Mouse (Mus musculus) left cerebral cortex, adult 2 months (tissue): ENCODE data around the gene Gm34653. TPM values are rescaled to one million over a fixed set of nuclear protein-coding genes. Genes with fewer than 3 reads are reported as not detected.

Experiments
- DNase-seq, 2 experiments: peaks; one replicate each; pipeline ENCODE4 v3.0.0; 2021 to 2022; ENCODE audit warnings: low spot score in 2 of 2, mixed read lengths in 1 of 2; ENCODE audit errors: extremely low spot score in 1 of 2
- H3K27ac ChIP-seq: fragments of 200-600 bp; 2 replicates; pipeline ENCODE4 v1.8.1; 2022
- H3K4me3 ChIP-seq: fragments of 200-600 bp; 2 replicates; pipeline ENCODE4 v1.8.1; 2022
- CTCF ChIP-seq: fragments of 200-600 bp; IDR thresholded peaks from 2 replicates; pipeline ENCODE4 v1.8.1; 2022; ENCODE audit warnings: antibody characterized with exemption, mild to moderate bottlenecking, moderate library complexity
- intact Hi-C: fragments of 180-260 bp; cut with DNase I; formaldehyde crosslinking; loops from one replicate; pipeline ENCODE4 v1.15.1; 2025
- total RNA-seq, 2 experiments: library from RNA; stranded (reverse); gene quantifications; 2 replicates each; pipeline ENCODE4 v1.2.3; 2021

The Gm34653 gene
- total RNA-seq, 2 experiments from 2014 or later: 0.27 TPM; not detected in 1

DNA sequence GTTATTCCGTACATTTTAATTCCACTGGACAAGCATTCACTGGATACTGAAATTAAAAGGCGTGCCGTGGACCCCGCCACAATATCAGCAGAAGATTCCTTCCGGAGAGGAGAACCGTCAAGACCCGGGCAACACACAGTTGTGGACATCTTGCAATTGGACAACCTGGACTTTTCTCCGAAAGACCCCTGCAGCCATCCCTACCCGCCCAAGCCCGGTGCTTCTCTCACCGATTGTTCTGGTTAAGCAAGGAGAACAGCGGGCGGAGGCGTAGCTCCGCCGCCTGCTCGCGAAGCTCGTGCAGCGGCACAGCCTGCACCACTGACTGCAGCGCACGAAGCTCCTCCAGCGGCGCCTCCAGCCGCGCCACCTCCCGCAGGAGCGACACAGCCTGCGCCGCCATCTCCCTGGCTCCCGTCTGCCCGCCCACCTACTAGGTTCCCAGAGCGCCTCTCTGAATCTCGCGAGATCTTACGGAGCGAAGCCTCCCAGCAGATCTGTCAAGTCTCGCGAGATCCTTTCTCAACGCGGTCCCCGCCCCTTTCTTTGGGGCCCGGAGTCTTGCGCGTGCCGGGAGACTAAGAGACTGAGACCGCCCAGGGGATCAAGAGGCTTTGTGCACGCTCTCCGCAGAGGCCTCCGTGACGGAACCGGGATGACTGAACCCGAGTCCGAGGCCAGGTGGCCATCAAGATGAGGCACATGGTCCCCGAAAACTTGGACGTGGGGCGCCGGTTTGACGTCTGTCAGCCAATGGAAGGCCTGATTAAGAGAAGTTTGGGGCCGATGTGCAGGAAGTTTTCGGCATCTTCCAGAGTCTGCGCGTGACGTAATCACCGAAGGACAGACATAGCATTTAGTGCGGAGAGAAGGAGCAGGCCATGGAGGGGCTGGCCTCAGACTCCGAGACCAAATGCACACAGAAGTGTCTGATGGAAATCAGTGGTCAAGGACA is 38.0 kb downstream of the Gm34653 start:
- H3K4me3 ChIP-seq: peak overlapping the region; percentile 100
- TF ChIP-seq CTCF: no peak
- intact Hi-C loops: loop anchor here (1.0 to 2.0 kb wide), 3 partner anchors 34 to 239 kb away; partner anchors contain the start of genes Cntrl and Fbxw2
- DNase-seq: peak; percentile 88 to 92
- peak overlapping the region; percentile 89 for H3K27ac ChIP-seq

DNA sequence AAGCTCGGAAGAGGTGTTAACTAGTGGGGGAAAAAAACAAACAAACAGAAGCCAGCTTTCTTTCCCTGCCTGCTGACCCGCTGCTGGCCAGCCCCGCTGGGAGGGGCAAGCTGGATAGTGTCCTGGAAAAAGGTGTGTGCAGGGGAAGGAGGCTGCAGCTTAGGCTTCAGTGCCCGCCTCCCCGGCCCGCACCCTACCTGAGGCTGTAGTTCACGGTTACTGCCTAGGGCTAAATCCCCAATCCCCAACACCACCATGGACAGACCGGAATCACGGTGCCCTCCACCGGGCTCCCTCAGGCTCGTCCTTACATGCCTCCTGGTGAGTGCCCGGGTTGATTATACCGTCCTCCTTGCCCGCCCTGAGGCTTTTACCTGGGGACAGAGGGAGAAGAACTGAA is 41.5 kb downstream of the Gm34653 start, which contains the start of gene Cutal:
Gene Cutal (plus strand): TSS at position 126 of the 400 bp plus-strand sequence.
- Histone ChIP-seq H3K4me3 (no peak within 1 kb of the TSS), H3K27ac (no peak within 1 kb of the TSS)
- no peak for TF ChIP-seq CTCF
- intact Hi-C loops: no loop called here
- DNase-seq: no peak

DNA sequence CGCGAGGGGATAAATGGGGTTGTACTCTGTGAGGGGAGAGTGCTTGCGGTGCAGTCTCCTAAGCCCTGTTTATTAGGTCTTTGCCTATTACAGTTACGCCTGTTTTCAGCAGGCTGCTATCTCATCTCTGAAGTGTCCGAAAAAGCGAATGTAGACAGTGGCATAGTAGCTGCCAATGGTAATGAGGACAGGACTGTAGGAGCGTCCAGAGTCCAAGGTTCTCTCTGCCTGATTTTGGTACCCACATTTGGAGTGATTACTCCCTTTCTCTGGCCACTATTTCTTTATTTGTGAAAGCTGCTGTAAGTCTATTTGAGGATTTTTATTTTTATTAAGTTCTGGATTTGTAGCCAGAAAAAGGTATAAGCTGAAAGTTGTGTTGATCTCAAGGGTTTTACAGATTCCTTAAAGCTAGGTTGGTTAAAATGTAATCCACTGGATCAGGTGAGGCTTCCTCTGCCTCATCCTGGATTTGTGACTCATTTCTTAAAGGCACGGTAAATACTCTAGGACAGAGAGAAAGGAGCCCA is 42.1 kb downstream of the Gm34653 start, which contains the start of gene Psmd5:
Gene Psmd5 (minus strand): TSS at position 153 of the 530 bp plus-strand sequence.
- intact Hi-C loops: no loop called here
- TF ChIP-seq CTCF: no peak
- no peak for DNase-seq
- Histone ChIP-seq H3K27ac (no peak within 1 kb of the TSS), H3K4me3 (no peak within 1 kb of the TSS)

DNA sequence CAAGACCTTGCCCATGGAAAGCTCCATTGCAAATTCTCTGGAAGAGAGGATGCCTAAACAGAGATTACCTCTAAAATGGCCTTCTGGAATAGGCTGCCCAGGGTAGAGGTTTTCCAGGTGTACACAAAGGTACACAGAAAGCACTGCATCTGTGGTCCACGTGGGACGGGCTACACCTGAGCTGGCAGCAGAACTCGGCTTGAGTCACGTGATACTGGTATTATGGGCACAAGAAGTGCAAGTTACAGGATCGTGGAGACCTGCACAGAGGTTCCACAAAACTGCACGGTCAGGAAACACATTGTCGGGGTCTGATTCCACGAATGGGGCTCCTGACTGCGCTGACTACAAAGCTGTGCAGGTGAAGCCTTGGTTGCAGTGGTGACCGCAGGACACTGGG is 47.2 kb downstream of the Gm34653 start:
- intact Hi-C loops: no loop called here
- H3K4me3 ChIP-seq: no peak overlapping the region
- H3K27ac ChIP-seq: no peak overlapping the region
- TF ChIP-seq CTCF: no peak
- DNase-seq: no peak

DNA sequence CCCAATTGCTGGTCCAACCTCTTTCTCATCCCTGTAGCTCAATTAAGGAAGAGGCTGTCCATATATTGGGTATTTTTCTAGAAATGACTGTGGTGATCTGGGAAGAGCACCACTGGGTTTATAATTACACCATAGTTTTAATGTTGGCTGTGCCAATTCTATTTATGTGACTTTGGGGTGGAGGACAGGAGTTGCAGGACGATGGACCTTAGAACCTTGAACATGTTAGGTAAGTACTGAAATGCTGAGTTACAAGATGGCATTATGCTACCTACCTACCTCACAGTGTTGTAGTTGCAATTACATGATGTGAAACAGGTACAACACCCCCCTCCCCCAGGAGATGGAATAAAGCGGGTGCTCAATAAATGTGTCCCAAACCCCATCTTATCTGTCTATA is 50.0 kb downstream of the Gm34653 start:
- Histone ChIP-seq H3K27ac (no peak overlapping the region), H3K4me3 (no peak overlapping the region)
- DNase-seq: no peak
- no peak for TF ChIP-seq CTCF
- intact Hi-C loops: no loop called here

DNA sequence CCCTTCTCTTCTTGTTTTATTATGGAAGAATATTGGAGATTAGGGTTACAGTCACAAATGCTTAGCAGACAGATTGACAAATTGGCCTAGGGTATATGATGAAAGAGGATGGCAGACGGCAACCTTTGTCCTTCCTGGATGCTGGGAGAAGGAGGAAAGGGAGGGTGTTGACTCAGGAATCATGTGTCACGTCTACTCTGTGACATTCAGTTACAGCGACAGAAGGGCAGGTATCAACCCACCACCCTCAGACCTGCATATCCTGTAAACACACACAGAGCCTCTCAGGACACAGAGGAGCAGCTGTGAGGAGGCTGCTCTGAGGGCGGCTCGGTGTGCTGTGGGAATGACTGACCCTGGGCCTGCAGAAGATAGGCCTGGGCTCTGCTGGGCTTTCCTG is 50.4 kb downstream of the Gm34653 start:
- Histone ChIP-seq H3K27ac (no peak overlapping the region), H3K4me3 (no peak overlapping the region)
- intact Hi-C loops: no loop called here
- TF ChIP-seq CTCF: no peak
- DNase-seq: no peak

DNA sequence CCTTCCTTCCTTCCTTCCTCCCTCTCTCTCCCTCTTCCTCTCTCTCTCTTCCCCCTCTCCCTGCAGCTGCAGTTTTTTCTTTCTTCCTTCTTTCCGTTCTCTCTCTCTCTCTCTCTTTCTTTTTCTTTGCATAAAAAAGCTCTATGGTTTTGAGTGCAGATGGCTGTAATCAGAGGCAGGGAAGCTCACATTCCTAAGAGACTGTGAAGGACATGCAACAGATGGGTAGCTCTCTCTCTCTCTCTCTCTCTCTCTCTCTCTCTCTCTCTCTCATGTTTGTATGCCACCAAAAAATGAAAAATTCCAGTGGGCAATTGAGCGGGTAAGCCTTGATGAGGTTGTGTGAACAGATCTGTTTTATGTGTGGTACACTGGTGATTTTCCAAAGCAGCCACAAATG is 51.4 kb downstream of the Gm34653 start:
- H3K27ac ChIP-seq: no peak overlapping the region
- no peak overlapping the region for H3K4me3 ChIP-seq
- DNase-seq: no peak
- intact Hi-C loops: no loop called here
- no peak for TF ChIP-seq CTCF

Other genes with a start within 250 kb of the Gm34653 start
- 100 to 1,000 TPM in 1 of 2 experiments, 10 to 100 TPM in 1; 99.1 to 101 TPM for gene Gapvd1, start 77.8 kb upstream of the Gm34653 start, total RNA-seq
- gene Hspa5, start 61.0 kb upstream of the Gm34653 start, total RNA-seq: 100 to 1,000 TPM; 325 to 334 TPM
- 10 to 100 TPM; 32.0 to 34.4 TPM for gene Rabepk, start 33.1 kb upstream of the Gm34653 start, total RNA-seq
- 100 to 1,000 TPM in 1 of 2 experiments, 10 to 100 TPM in 1; 86.8 to 100 TPM for gene Fbxw2, start 6.7 kb upstream of the Gm34653 start, total RNA-seq
- under 1 TPM; 0.23 to 0.93 TPM for gene Cutal, start 41.4 kb downstream of the Gm34653 start, total RNA-seq
- gene Psmd5, start 42.0 kb downstream of the Gm34653 start, total RNA-seq: 10 to 100 TPM; 31.9 to 35.7 TPM
- 1 to 10 TPM in 1 of 2 experiments, under 1 TPM in 1; 0.84 to 1.3 TPM for gene Phf19, start 81.0 kb downstream of the Gm34653 start, total RNA-seq
- gene Traf1, start 128.8 kb downstream of the Gm34653 start, total RNA-seq: 1 to 10 TPM; 1.3 to 1.6 TPM
- gene Hc, start 228.4 kb downstream of the Gm34653 start, total RNA-seq: under 1 TPM; 0.37 to 0.45 TPM